Mouse (Mus musculus) retina, adult 2 months (tissue): ENCODE data around the gene Ripply2.

ENCODE experiments used
- DNase-seq: peaks from one replicate; pipeline ENCODE4 v3.0.0-alpha.2; 2012; ENCODE audit warnings: low read depth, low spot score

The Ripply2 gene

GRCm38 (mm10) chr9:87025764-87026163 is 10.4 kb downstream of the Ripply2 start:
- no peak for DNase-seq

- peak; percentile 54 for DNase-seq
Measured at GRCm38 (mm10) chr9:87027423-87028084, 12.2 kb downstream of the Ripply2 start.

GRCm38 (mm10) chr9:87032196-87032595 is 16.9 kb downstream of the Ripply2 start:
- DNase-seq, result no peak

- DNase-seq, result no peak
Measured at GRCm38 (mm10) chr9:87034831-87035580, 19.7 kb downstream of the Ripply2 start.

- DNase-seq, result no peak
Measured at GRCm38 (mm10) chr9:87049425-87049824, 34.1 kb downstream of the Ripply2 start.

- DNase-seq, result no peak
Measured at GRCm38 (mm10) chr9:87055547-87056235, 40.4 kb downstream of the Ripply2 start.

GRCm38 (mm10) chr9:87062337-87062736 is 47.0 kb downstream of the Ripply2 start:
- no peak for DNase-seq

GRCm38 (mm10) chr9:87068160-87068559 is 52.8 kb downstream of the Ripply2 start:
- DNase-seq, result no peak
